Mouse (Mus musculus): ENCODE data around the gene Dthd1. TPM values are rescaled to one million over a fixed set of nuclear protein-coding genes. Genes with fewer than 3 reads are reported as not detected.

The Dthd1 gene
- total RNA-seq, 2 experiments from 2014 or later = not detected

DNA sequence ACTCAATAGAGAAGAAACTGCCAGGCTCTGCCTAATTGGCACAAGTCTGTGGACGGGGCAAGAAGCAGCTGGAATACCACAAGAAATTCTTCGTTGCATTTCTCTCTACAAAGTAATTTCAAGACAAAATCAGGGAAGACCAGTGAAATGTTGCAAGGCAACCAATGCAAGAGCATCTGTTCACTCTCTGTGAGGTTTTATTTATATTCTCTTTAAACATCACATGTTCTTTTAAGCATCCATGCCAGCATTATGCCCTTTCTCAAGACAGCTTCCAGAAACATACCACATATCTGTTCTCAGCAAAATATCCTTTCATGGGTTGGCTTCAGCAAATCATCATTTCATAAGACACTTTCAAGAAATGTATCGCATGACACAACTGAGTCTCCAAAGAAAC lies 50.7 kb downstream of the Dthd1 start:
- no peak for DNase-seq

DNA sequence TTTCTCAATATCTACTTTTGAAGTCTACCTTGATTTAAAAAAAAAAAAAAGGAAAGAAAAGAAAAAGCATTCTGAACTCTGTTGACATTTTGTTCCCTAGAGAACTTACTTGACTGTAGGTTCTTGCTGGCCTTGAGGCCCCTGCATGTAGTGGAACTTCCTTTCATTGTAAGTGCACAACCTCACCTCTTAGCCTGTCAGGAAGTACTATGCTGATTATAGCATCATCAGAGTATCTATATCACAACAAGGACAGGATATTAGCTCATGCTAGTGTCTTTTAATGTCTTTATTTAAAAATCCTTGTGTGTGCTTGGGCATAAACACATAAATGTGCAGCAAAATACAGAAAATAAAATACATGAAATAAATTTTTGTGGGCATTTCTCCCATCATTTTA lies 53.4 kb downstream of the Dthd1 start:
- DNase-seq = no peak

DNA sequence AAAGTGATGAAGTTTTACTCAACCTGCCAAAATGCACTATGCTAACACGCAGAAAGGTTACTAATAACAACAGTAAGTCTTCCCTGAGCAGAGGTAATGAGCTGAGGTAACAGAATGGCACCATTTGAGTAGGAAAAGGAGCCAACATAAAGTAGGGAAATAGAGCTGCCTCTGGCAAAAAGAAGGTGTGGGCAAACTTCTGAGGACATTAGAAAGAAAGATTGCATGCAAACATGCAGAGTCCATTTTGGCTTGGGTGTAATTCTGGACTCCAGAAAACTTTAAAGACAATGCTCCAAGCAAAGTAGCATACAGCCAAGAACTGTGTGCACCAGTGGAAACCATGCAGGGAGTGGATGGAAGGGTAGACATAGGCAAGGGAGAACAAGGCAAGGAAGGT lies 65.9 kb downstream of the Dthd1 start:
- no peak for DNase-seq

DNA sequence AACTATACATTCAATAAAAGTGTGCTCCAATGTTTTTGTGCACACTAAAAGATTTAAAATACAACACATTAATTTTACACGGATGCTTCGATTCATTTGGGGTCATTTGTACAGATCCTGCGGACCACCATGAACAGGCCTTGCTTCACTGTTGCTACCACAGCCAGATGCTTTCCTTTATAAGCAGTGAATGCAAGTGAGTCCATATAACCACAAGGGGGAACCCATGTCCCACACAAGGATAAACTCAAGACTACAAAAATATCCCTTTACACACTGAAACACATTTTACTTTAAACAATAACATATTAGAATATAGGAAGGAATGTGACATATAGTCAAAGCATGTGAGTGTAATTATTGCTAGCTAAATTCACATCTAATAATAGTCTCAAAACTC lies 81.7 kb downstream of the Dthd1 start:
- DNase-seq = peak; percentile 24

DNA sequence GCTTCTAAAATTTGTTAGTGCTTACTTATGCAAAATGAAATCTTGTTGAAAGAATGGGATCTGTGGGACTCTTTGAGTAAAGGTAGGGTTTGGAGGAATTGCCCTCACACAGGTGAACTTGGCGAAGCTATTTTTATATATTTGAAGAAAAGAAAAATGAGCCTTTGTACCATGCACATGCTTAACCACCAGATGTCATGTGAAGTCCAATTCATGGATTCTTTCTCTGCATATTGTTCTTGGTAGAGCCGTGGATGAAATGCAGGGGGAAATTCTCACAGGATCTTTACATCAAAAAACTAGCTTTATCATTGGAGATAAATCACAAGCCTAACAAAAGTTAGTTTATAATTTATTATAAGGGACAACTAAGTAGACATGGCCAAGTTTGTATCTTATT lies 93.3 kb downstream of the Dthd1 start:
- DNase-seq = no peak

DNA sequence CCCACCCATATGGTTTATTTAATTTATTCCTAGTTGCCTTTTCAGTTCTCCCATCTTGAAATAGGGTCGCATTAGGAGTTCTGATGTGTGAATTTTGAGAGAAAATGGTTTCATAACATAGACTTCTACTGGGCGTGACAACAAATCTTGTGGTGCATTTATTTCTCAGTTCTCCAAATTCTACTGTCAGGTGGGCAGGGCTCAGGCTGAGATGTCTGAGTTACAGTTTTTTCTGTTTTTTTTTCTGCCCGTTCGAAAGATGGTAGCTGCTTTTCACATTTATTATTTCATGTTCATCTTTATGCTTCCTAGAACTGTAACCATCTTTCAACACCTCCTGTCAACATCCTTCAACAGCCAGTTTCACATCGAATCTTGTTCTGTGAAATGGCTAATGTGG lies 95.5 kb downstream of the Dthd1 start:
- no peak for DNase-seq

DNA sequence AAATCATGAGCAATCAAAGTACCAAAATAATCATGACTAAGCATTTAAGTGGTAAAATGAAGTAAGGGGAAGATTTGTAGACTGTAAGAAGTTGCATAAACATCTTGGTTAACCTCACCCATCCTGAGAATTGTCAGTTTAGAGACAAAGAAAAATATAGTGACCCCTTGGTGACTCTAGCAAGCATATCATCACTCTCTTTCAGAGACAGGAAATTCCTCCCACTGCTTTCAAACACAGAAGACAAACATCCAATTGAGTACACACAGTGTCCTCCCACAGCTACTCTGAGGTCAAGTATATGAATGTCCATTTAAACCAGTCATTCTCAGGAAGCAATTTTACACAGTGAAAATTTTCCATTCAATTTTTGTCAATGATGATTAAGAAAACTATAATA lies 111.0 kb downstream of the Dthd1 start:
- no peak for DNase-seq

Other genes with a start within 250 kb of the Dthd1 start
- 1 to 10 TPM; 6.5 to 8.6 TPM for gene Arap2, start 47.7 kb upstream of the Dthd1 start, total RNA-seq (2021)

Data from heart, postnatal 4 days (tissue).